Mouse (Mus musculus): ENCODE data around the gene Tspan12. TPM values are rescaled to one million over a fixed set of nuclear protein-coding genes. Genes with fewer than 3 reads are reported as not detected.

Gene Tspan12
- polyA plus RNA-seq, 1 experiment from 2014 or later = 59.4 TPM

DNA sequence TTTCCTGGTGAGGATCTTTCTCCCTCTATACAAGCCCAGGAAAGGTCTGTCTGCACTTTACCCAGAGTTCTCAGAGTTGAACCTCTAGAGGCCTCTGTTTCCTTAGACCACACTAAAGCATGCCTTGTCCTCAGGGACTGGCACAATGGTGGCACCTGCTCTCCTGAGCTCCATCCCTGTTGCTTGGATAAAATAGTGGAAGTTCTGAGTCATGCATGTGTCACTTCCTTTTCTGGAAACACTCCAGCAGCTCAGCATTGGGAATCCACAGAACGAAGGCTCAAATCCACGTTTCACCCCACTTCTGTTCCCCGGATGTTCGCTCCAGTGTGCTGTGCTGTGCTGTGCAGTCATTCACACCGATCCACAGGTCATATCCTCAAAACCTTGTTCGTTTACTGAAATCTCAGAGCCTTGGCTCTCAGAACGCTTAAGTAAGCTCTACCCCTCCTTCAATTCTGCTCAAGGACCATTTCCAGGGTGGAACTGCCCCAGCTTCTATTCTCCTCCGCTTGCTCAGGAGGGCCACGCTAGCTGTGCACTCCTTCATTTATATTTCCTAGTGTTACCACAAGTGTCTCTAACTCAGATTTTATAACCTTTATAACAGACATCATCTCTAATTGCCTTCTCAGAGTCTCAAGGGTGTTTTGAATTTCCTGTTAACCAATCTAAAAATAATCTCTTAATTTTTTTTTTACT, 83.4 kb downstream of the Tspan12 start:
- no peaks in the 10 kb centered on the region for H3K27me3 ChIP-seq (ENCODE audit: control insufficient read depth, insufficient read depth, low read depth, low read length)
- H3K4me2 ChIP-seq (ENCODE audit: low read depth, low read length) = no peak overlapping the region
- no peaks in the 10 kb centered on the region for H3K9me3 ChIP-seq (ENCODE audit: control insufficient read depth, low read length)
- no peak overlapping the region for H3K9ac ChIP-seq (ENCODE audit: low read length)
- 58% methylated on average over 9 of the region's 9 CpGs for WGBS
- no peak overlapping the region for H3K4me3 ChIP-seq (ENCODE audit: low read length)
- no peak overlapping the region for H3K27ac ChIP-seq (ENCODE audit: low read length)
- no peaks in the 10 kb centered on the region for H3K4me1 ChIP-seq (replicated peaks; ENCODE audit: control insufficient read depth, insufficient read depth, low read length)
- H3K36me3 ChIP-seq (ENCODE audit: control insufficient read depth, insufficient read depth, low read length) = no peaks in the 10 kb centered on the region
- peak; percentile 57 for ATAC-seq (ENCODE audit: low read depth)

GRCm38 (mm10) chr6:21767787-21768221, 84.5 kb downstream of the Tspan12 start:
- H3K36me3 ChIP-seq (ENCODE audit: control insufficient read depth, insufficient read depth, low read length) = no peaks in the 10 kb centered on the region
- H3K27me3 ChIP-seq (ENCODE audit: control insufficient read depth, insufficient read depth, low read depth, low read length) = no peaks in the 10 kb centered on the region
- no peaks in the 10 kb centered on the region for H3K9me3 ChIP-seq (ENCODE audit: control insufficient read depth, low read length)
- no peak overlapping the region for H3K4me3 ChIP-seq (ENCODE audit: low read length)
- no peak overlapping the region for H3K9ac ChIP-seq (ENCODE audit: low read length)
- H3K4me2 ChIP-seq (ENCODE audit: low read depth, low read length) = no peak overlapping the region
- 56% methylated on average over 12 of the region's 12 CpGs for WGBS
- H3K27ac ChIP-seq (ENCODE audit: low read length) = no peak overlapping the region
- H3K4me1 ChIP-seq (replicated peaks; ENCODE audit: control insufficient read depth, insufficient read depth, low read length) = no peaks in the 10 kb centered on the region
- no peak for ATAC-seq (ENCODE audit: low read depth)

GRCm38 (mm10) chr6:21747536-21747935, 104.8 kb downstream of the Tspan12 start:
- H3K27me3 ChIP-seq (ENCODE audit: control insufficient read depth, insufficient read depth, low read depth, low read length) = no peaks in the 10 kb centered on the region
- no peaks in the 10 kb centered on the region for H3K36me3 ChIP-seq (ENCODE audit: control insufficient read depth, insufficient read depth, low read length)
- H3K9ac ChIP-seq (ENCODE audit: low read length) = no peak overlapping the region
- 79% methylated on average over 1 of the region's 1 CpGs for WGBS
- no peak overlapping the region for H3K4me3 ChIP-seq (ENCODE audit: low read length)
- no peaks in the 10 kb centered on the region for H3K4me1 ChIP-seq (replicated peaks; ENCODE audit: control insufficient read depth, insufficient read depth, low read length)
- H3K27ac ChIP-seq (ENCODE audit: low read length) = no peak overlapping the region
- no peaks in the 10 kb centered on the region for H3K9me3 ChIP-seq (ENCODE audit: control insufficient read depth, low read length)
- no peak overlapping the region for H3K4me2 ChIP-seq (ENCODE audit: low read depth, low read length)
- no peak for ATAC-seq (ENCODE audit: low read depth)

GRCm38 (mm10) chr6:21744615-21745266, 107.6 kb downstream of the Tspan12 start:
- no peak for ATAC-seq (ENCODE audit: low read depth)

DNA sequence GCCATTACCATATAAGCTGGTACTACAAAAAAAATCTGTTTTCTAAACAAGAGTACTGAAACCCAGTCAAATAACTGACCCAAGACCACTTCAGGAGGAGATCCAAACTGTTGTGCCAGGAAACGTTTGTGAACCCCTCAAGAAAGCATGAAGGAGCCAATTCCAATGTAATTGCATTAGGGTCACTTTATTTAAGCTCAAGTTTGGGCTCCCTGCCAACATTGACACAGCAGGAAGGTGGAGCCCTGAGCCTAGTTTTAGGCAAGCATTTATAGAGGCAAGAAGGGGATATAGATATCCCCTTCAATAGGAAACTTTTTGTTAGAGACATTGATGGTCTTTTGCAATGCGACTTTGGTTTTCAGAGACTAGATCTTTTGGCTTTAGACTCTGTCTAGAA, 111.7 kb downstream of the Tspan12 start:
- no peak overlapping the region for H3K4me3 ChIP-seq (ENCODE audit: low read length)
- no peak overlapping the region for H3K27ac ChIP-seq (ENCODE audit: low read length)
- H3K9me3 ChIP-seq (ENCODE audit: control insufficient read depth, low read length) = no peaks in the 10 kb centered on the region
- no peak overlapping the region for H3K4me2 ChIP-seq (ENCODE audit: low read depth, low read length)
- no peak overlapping the region for H3K9ac ChIP-seq (ENCODE audit: low read length)
- no peaks in the 10 kb centered on the region for H3K36me3 ChIP-seq (ENCODE audit: control insufficient read depth, insufficient read depth, low read length)
- no peak for ATAC-seq (ENCODE audit: low read depth)
- H3K27me3 ChIP-seq (ENCODE audit: control insufficient read depth, insufficient read depth, low read depth, low read length) = no peaks in the 10 kb centered on the region
- no peaks in the 10 kb centered on the region for H3K4me1 ChIP-seq (replicated peaks; ENCODE audit: control insufficient read depth, insufficient read depth, low read length)
- WGBS = 46% methylated on average over 2 of the region's 2 CpGs

More at GRCm38 (mm10) chr6:21744615-21745266, 107.6 kb downstream of the Tspan12 start:
- 40% methylated on average over 3 of the region's 3 CpGs for WGBS
- no peak overlapping the region for H3K4me3 ChIP-seq (ENCODE audit: low read length)
- no peak overlapping the region for H3K9ac ChIP-seq (ENCODE audit: low read length)
- H3K4me2 ChIP-seq (ENCODE audit: low read depth, low read length) = no peak overlapping the region
- no peaks in the 10 kb centered on the region for H3K36me3 ChIP-seq (ENCODE audit: control insufficient read depth, insufficient read depth, low read length)
- H3K9me3 ChIP-seq (ENCODE audit: control insufficient read depth, low read length) = no peaks in the 10 kb centered on the region
- no peaks in the 10 kb centered on the region for H3K4me1 ChIP-seq (replicated peaks; ENCODE audit: control insufficient read depth, insufficient read depth, low read length)
- no peak overlapping the region for H3K27ac ChIP-seq (ENCODE audit: low read length)
- no peaks in the 10 kb centered on the region for H3K27me3 ChIP-seq (ENCODE audit: control insufficient read depth, insufficient read depth, low read depth, low read length)

DNA sequence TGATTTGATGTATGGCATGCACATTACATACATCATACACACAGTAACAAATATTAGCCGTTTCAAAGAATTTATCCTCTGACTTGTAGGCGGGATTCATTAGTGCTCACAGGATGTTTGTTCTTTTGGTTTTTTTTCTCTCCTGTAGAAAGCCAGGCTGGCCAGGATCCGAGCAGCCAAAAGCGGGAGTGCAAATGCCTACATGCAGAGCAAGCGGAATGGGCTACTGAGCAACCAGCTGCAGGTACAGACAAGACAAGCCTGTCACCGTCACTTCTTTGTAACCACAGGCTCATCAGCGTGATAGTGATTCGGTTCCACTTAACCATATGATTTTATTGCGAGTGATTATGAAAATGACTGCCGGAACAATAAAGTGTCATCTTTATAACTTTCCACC, 130.1 kb downstream of the Tspan12 start:
- H3K4me3 ChIP-seq (ENCODE audit: low read length) = no peak overlapping the region
- H3K9me3 ChIP-seq (ENCODE audit: control insufficient read depth, low read length) = no peaks in the 10 kb centered on the region
- no peaks in the 10 kb centered on the region for H3K4me1 ChIP-seq (replicated peaks; ENCODE audit: control insufficient read depth, insufficient read depth, low read length)
- no peak overlapping the region for H3K9ac ChIP-seq (ENCODE audit: low read length)
- no peaks in the 10 kb centered on the region for H3K36me3 ChIP-seq (ENCODE audit: control insufficient read depth, insufficient read depth, low read length)
- WGBS = 59% methylated on average over 10 of the region's 10 CpGs
- no peak overlapping the region for H3K27ac ChIP-seq (ENCODE audit: low read length)
- no peak for ATAC-seq (ENCODE audit: low read depth)
- H3K27me3 ChIP-seq (ENCODE audit: control insufficient read depth, insufficient read depth, low read depth, low read length) = no peaks in the 10 kb centered on the region
- H3K4me2 ChIP-seq (ENCODE audit: low read depth, low read length) = no peak overlapping the region

Other genes starting within 250 kb of the Tspan12 start
- gene Ing3, start 97.1 kb upstream of the Tspan12 start, polyA plus RNA-seq (2015; fragmentation: Nextera tagmentation; extraction: Ambion mirVana) = 58.0 and 64.2 TPM in 2 replicates
- 21.9 and 22.1 TPM in 2 replicates for gene Cped1, start 133.4 kb upstream of the Tspan12 start, polyA plus RNA-seq (2015; fragmentation: Nextera tagmentation; extraction: Ambion mirVana)

Measured in lung, embryonic 16.5 days (tissue).